Mouse (Mus musculus) lung, postnatal 0 days (tissue): ENCODE results near the gene Nodal.

Experiments
- CTCF ChIP-seq: IDR thresholded peaks from 2 replicates; pipeline ENCODE4 v1.5.1; 2016; ENCODE audit warnings: antibody characterized with exemption, mild to moderate bottlenecking
- EP300 ChIP-seq: IDR thresholded peaks from 2 replicates; pipeline ENCODE4 v1.6.1; 2016; ENCODE audit warnings: antibody characterized with exemption, mild to moderate bottlenecking, control low read depth

DNA sequence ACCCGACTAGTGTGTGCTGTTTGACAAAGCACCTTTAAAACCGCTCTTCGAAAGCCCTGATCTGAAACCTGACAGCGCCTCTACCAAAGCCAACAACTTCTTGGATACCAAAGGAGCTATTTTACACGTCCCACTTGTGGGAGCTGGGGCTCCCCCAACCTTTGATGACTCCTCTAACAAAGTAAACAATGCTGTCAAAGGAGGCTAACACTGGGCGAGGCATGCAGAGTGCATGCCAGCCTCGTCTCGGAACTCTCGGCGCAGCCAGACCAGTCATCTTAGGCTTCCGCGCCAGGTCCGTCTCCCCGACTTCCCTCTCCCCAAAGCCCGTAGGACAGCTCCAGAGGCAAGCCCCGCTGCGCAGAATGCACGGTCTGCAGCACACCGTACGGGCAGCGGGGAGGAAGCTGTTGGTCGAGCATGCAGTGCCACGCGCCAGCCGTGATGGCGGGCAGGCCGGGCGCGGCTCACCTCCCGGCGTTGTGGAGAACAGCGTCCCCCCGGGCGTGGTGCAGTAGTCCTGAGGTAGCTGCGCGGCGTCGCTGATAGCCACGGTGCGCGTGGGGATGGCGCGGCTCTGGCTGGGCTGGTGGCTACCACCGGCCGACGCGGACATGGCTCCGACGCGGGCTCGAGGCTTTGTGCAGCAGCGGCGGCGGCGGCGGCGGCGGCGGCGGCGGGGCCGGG lies 34.3 kb downstream of the Nodal start:
- TF ChIP-seq EP300 (0 out of 2 replicates have a peak, but pooled peaks have one; percentile 5), CTCF (peak; percentile 25)
